Mouse (Mus musculus): ENCODE data around the gene Scarb1. TPM values are rescaled to one million over a fixed set of nuclear protein-coding genes. Genes with fewer than 3 reads are reported as not detected.
A peak's percentile ranks its signal among the peaks of the same experiment; 100 is the strongest.

The Scarb1 gene
- polyA plus RNA-seq, 1 experiment from 2014 or later, result 28.2 TPM

- H3K36me3 ChIP-seq, result no peaks in the 10 kb centered on the region
- peak; percentile 34; the same call in 1 of the 2 replicates for ATAC-seq (ENCODE audit: low FRiP score, low read depth)
- peak overlapping the region; percentile 68; the same call in 1 of the 2 replicates for H3K9ac ChIP-seq
- H3K27ac ChIP-seq, result no peak overlapping the region
- H3K4me2 ChIP-seq (replicated peaks), result peak overlapping the region; percentile 98
- 3% methylated on average over 25 of the region's 25 CpGs for WGBS
- peak overlapping the region; percentile 69 for H3K4me3 ChIP-seq
- H3K4me1 ChIP-seq, result peaks cover 26% of the 10 kb centered on the region
- H3K9me3 ChIP-seq, result no peaks in the 10 kb centered on the region
- peaks cover 14% of the 10 kb centered on the region for H3K27me3 ChIP-seq (replicated peaks)
Measured at GRCm38 (mm10) chr5:125339851-125340531, 903 bp downstream of the Scarb1 start.

GRCm38 (mm10) chr5:125339108-125339751 lies 1.7 kb downstream of the Scarb1 start:
- no peaks in the 10 kb centered on the region for H3K36me3 ChIP-seq
- H3K27ac ChIP-seq, result no peak overlapping the region
- H3K27me3 ChIP-seq (replicated peaks), result peaks cover 14% of the 10 kb centered on the region
- H3K4me3 ChIP-seq, result peak overlapping the region; percentile 69; the same call in 1 of the 2 replicates
- no peak overlapping the region for H3K9ac ChIP-seq
- H3K4me1 ChIP-seq, result peaks cover 26% of the 10 kb centered on the region
- H3K9me3 ChIP-seq, result no peaks in the 10 kb centered on the region
- no peak for ATAC-seq (ENCODE audit: low FRiP score, low read depth)
- 3% methylated on average over 18 of the region's 18 CpGs for WGBS
- H3K4me2 ChIP-seq (replicated peaks), result peak overlapping the region; percentile 98

GRCm38 (mm10) chr5:125337526-125337925 lies 3.4 kb downstream of the Scarb1 start:
- no peaks in the 10 kb centered on the region for H3K9me3 ChIP-seq
- 85% methylated on average over 7 of the region's 7 CpGs for WGBS
- no peaks in the 10 kb centered on the region for H3K36me3 ChIP-seq
- peaks cover 14% of the 10 kb centered on the region for H3K27me3 ChIP-seq (replicated peaks)
- peaks cover 26% of the 10 kb centered on the region for H3K4me1 ChIP-seq
- no peak overlapping the region for H3K4me3 ChIP-seq
- H3K9ac ChIP-seq, result no peak overlapping the region
- H3K27ac ChIP-seq, result no peak overlapping the region
- no peak for ATAC-seq (ENCODE audit: low FRiP score, low read depth)
- no peak overlapping the region for H3K4me2 ChIP-seq (replicated peaks)

GRCm38 (mm10) chr5:125337012-125337411 lies 3.9 kb downstream of the Scarb1 start:
- no peak for ATAC-seq (ENCODE audit: low FRiP score, low read depth)
- Histone ChIP-seq H3K9ac (no peak overlapping the region), H3K9me3 (no peaks in the 10 kb centered on the region), H3K36me3 (no peaks in the 10 kb centered on the region), H3K27me3 (replicated peaks) (peaks cover 14% of the 10 kb centered on the region), H3K4me1 (peaks cover 26% of the 10 kb centered on the region), H3K4me3 (no peak overlapping the region), H3K4me2 (replicated peaks) (no peak overlapping the region), H3K27ac (no peak overlapping the region)
- WGBS, result 78% methylated on average over 9 of the region's 9 CpGs

GRCm38 (mm10) chr5:125333009-125333408 lies 7.9 kb downstream of the Scarb1 start:
- no peak overlapping the region for H3K4me3 ChIP-seq
- ATAC-seq (ENCODE audit: low FRiP score, low read depth), result no peak
- no peak overlapping the region for H3K27ac ChIP-seq
- no peaks in the 10 kb centered on the region for H3K4me1 ChIP-seq
- H3K9me3 ChIP-seq, result no peaks in the 10 kb centered on the region
- H3K36me3 ChIP-seq, result no peaks in the 10 kb centered on the region
- no peaks in the 10 kb centered on the region for H3K27me3 ChIP-seq (replicated peaks)
- no peak overlapping the region for H3K4me2 ChIP-seq (replicated peaks)
- 83% methylated on average over 6 of the region's 6 CpGs for WGBS
- H3K9ac ChIP-seq, result no peak overlapping the region

GRCm38 (mm10) chr5:125332333-125332732 lies 8.6 kb downstream of the Scarb1 start:
- Histone ChIP-seq H3K9me3 (no peaks in the 10 kb centered on the region), H3K27me3 (replicated peaks) (no peaks in the 10 kb centered on the region), H3K36me3 (no peaks in the 10 kb centered on the region), H3K9ac (no peak overlapping the region), H3K4me2 (replicated peaks) (no peak overlapping the region), H3K4me3 (no peak overlapping the region), H3K4me1 (no peaks in the 10 kb centered on the region), H3K27ac (no peak overlapping the region)
- ATAC-seq (ENCODE audit: low FRiP score, low read depth), result no peak
- WGBS, result 90% methylated on average over 4 of the region's 4 CpGs

- no peak for ATAC-seq (ENCODE audit: low FRiP score, low read depth)
- Histone ChIP-seq H3K4me3 (no peak overlapping the region), H3K27me3 (replicated peaks) (no peaks in the 10 kb centered on the region), H3K9me3 (no peaks in the 10 kb centered on the region), H3K27ac (no peak overlapping the region), H3K4me1 (no peaks in the 10 kb centered on the region), H3K4me2 (replicated peaks) (no peak overlapping the region), H3K9ac (no peak overlapping the region), H3K36me3 (no peaks in the 10 kb centered on the region)
- WGBS, result 44% methylated on average over 3 of the region's 3 CpGs
Measured at GRCm38 (mm10) chr5:125331811-125332210, 9.1 kb downstream of the Scarb1 start.

- Histone ChIP-seq H3K4me1 (no peaks in the 10 kb centered on the region), H3K27me3 (replicated peaks) (no peaks in the 10 kb centered on the region), H3K36me3 (no peaks in the 10 kb centered on the region), H3K4me3 (no peak overlapping the region), H3K9me3 (no peaks in the 10 kb centered on the region), H3K4me2 (replicated peaks) (no peak overlapping the region), H3K9ac (no peak overlapping the region), H3K27ac (no peak overlapping the region)
- 54% methylated on average over 3 of the region's 3 CpGs for WGBS
- no peak for ATAC-seq (ENCODE audit: low FRiP score, low read depth)
Measured at GRCm38 (mm10) chr5:125331094-125331493, 9.8 kb downstream of the Scarb1 start.

GRCm38 (mm10) chr5:125330656-125331055 lies 10.2 kb downstream of the Scarb1 start:
- no peak overlapping the region for H3K4me2 ChIP-seq (replicated peaks)
- H3K27me3 ChIP-seq (replicated peaks), result no peaks in the 10 kb centered on the region
- H3K9me3 ChIP-seq, result no peaks in the 10 kb centered on the region
- no peak overlapping the region for H3K27ac ChIP-seq
- H3K4me3 ChIP-seq, result no peak overlapping the region
- WGBS, result 75% methylated on average over 8 of the region's 8 CpGs
- H3K4me1 ChIP-seq, result no peaks in the 10 kb centered on the region
- ATAC-seq (ENCODE audit: low FRiP score, low read depth), result no peak
- H3K36me3 ChIP-seq, result no peaks in the 10 kb centered on the region
- no peak overlapping the region for H3K9ac ChIP-seq

- Histone ChIP-seq H3K9ac (no peak overlapping the region), H3K27me3 (replicated peaks) (no peaks in the 10 kb centered on the region), H3K4me2 (replicated peaks) (no peak overlapping the region), H3K4me3 (no peak overlapping the region), H3K4me1 (no peaks in the 10 kb centered on the region), H3K9me3 (no peaks in the 10 kb centered on the region), H3K27ac (no peak overlapping the region), H3K36me3 (no peaks in the 10 kb centered on the region)
- 83% methylated on average over 9 of the region's 9 CpGs for WGBS
- no peak for ATAC-seq (ENCODE audit: low FRiP score, low read depth)
Measured at GRCm38 (mm10) chr5:125330191-125330590, 10.7 kb downstream of the Scarb1 start.

GRCm38 (mm10) chr5:125327596-125328385 lies 13.1 kb downstream of the Scarb1 start:
- Histone ChIP-seq H3K27ac (no peak overlapping the region), H3K9me3 (no peaks in the 10 kb centered on the region), H3K4me2 (replicated peaks) (peak overlapping the region; percentile 55), H3K36me3 (no peaks in the 10 kb centered on the region), H3K4me1 (no peaks in the 10 kb centered on the region), H3K27me3 (replicated peaks) (no peaks in the 10 kb centered on the region), H3K9ac (no peak overlapping the region), H3K4me3 (peak overlapping the region; percentile 20; the same call in 1 of the 2 replicates)
- ATAC-seq (ENCODE audit: low FRiP score, low read depth), result peak; percentile 56
- 59% methylated on average over 18 of the region's 18 CpGs for WGBS

GRCm38 (mm10) chr5:125326351-125326750 lies 14.5 kb downstream of the Scarb1 start:
- no peaks in the 10 kb centered on the region for H3K4me1 ChIP-seq
- ATAC-seq (ENCODE audit: low FRiP score, low read depth), result no peak
- no peak overlapping the region for H3K4me2 ChIP-seq (replicated peaks)
- no peak overlapping the region for H3K4me3 ChIP-seq
- H3K9me3 ChIP-seq, result no peaks in the 10 kb centered on the region
- H3K9ac ChIP-seq, result no peak overlapping the region
- H3K36me3 ChIP-seq, result no peaks in the 10 kb centered on the region
- H3K27ac ChIP-seq, result no peak overlapping the region
- 90% methylated on average over 8 of the region's 8 CpGs for WGBS
- H3K27me3 ChIP-seq (replicated peaks), result no peaks in the 10 kb centered on the region

All from neural tube, embryonic 12.5 days (tissue).